Mouse (Mus musculus) heart, adult 2 months (tissue): ENCODE measurements around the gene Olfr205. TPM values are rescaled to one million over a fixed set of nuclear protein-coding genes. Genes with fewer than 3 reads are reported as not detected.

Experiments
- DNase-seq, 2 experiments: peaks; one replicate each; pipeline ENCODE4 v3.0.0; 2021
- H3K27ac ChIP-seq: fragments of 200-600 bp; 2 replicates; pipeline ENCODE4 v1.8.1; 2022
- H3K27me3 ChIP-seq: fragments of 200-500 bp; 2 replicates; pipeline ENCODE4 v1.6.1; 2012; ENCODE audit warnings: mild to moderate bottlenecking, low read length, inconsistent platforms, mixed read lengths; ENCODE audit not compliant: control insufficient read depth, insufficient read depth
- H3K36me3 ChIP-seq: fragments of 200-500 bp; 2 replicates; pipeline ENCODE4 v1.6.1; 2012; ENCODE audit warnings: low read length, inconsistent platforms; ENCODE audit not compliant: control insufficient read depth, insufficient read depth
- H3K4me1 ChIP-seq: fragments of 200-500 bp; 2 replicates; pipeline ENCODE4 v1.6.1; 2011; ENCODE audit warnings: low read length; ENCODE audit not compliant: control insufficient read depth, insufficient read depth
- H3K4me3 ChIP-seq: fragments of 200-600 bp; 2 replicates; pipeline ENCODE4 v1.8.1; 2022
- H3K79me2 ChIP-seq: fragments of 200-500 bp; replicated peaks from 2 replicates; pipeline ENCODE4 v1.6.1; 2012; ENCODE audit warnings: mild to moderate bottlenecking, inconsistent platforms, low read length, moderate library complexity, mixed read lengths; ENCODE audit not compliant: control insufficient read depth, insufficient read depth
- H3K9ac ChIP-seq: fragments of 200-500 bp; 2 replicates; pipeline ENCODE4 v1.6.1; 2012; ENCODE audit warnings: low read depth, mild to moderate bottlenecking, control low read depth, inconsistent platforms, low read length, mixed read lengths
- CTCF ChIP-seq: fragments of 200-600 bp; IDR thresholded peaks from 2 replicates; pipeline ENCODE4 v1.8.1; 2022; ENCODE audit warnings: antibody characterized with exemption, mild to moderate bottlenecking, moderate library complexity
- EP300 ChIP-seq: fragments of 200-500 bp; IDR thresholded peaks from 2 replicates; pipeline ENCODE4 v1.6.1; 2011; ENCODE audit warnings: low read depth, low read length, control low read depth; ENCODE audit not compliant: insufficient read depth
- POLR2A ChIP-seq: fragments of 200-500 bp; IDR thresholded peaks from 2 replicates; pipeline ENCODE4 v1.6.1; 2011; ENCODE audit warnings: mild to moderate bottlenecking, low read depth, low read length, control low read depth; ENCODE audit not compliant: insufficient read depth
- WGBS: fragments of 180-500 bp; shearing (Covaris S2); methylation state at CpG from one replicate; pipeline ENCODE4 v1.1.7; 2018; 5-methylcytosine and 5-hydroxymethylcytosine counted together
- intact Hi-C: fragments of 180-260 bp; cut with DNase I; formaldehyde crosslinking; loops from one replicate; pipeline ENCODE4 v1.15.1; 2025
- polyA plus RNA-seq: library from polyadenylated mRNA; depleted of rRNA; stranded (reverse); fragments of >200 nt; gene quantifications from 2 replicates; pipeline ENCODE4 v1.2.3, GENCODE M21; 2012; rRNA removed
- total RNA-seq, 2 experiments: library from RNA; stranded (reverse); gene quantifications; 2 replicates each; pipeline ENCODE4 v1.2.3; 2021

Gene Olfr205
- total and polyA plus RNA-seq, 3 experiments, result not detected

GRCm38 (mm10) chr16:59286693-59287092 lies 44.2 kb downstream of the Olfr205 start, which contains the start of gene Olfr202:
Olfr202 (minus strand) TSS chr16:59286793.
- H3K27ac ChIP-seq, result no peak within 1 kb of the TSS
- WGBS, result 69% methylated on average over 1 of the region's 1 CpGs
- no peak for DNase-seq
- H3K9ac ChIP-seq, result no peak within 1 kb of the TSS
- TF ChIP-seq CTCF, result no peak
- TF ChIP-seq POLR2A, result no peak
- no peak for TF ChIP-seq EP300
- H3K79me2 ChIP-seq, result no peaks in the 10 kb centered on the region
- no peaks in the 10 kb centered on the region for H3K4me1 ChIP-seq
- no peak within 1 kb of the TSS for H3K4me3 ChIP-seq
- intact Hi-C loops, result no loop called here
- no peaks in the 10 kb centered on the region for H3K27me3 ChIP-seq
- no peaks in the 10 kb centered on the region for H3K36me3 ChIP-seq

DNA sequence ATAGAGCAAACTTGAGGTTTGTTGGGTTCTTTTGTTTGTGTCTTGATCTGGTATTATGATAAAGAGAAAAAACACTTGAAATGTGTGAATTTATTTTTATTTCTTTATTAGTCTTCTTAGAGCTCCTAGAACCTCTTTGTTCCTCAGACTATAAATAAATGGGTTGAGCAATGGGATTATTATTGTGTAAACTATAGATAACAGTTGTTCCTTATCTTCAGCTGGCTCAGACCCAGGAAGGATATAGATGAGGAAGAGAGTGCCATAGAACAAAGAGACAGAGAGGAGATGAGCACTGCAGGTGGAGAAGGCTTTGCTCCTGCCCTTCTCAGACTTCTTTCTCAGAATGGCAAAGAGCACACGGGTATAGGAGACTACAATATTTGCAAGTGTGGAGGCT lies 47.5 kb downstream of the Olfr205 start:
- Histone ChIP-seq H3K9ac (no peak overlapping the region), H3K27ac (no peak overlapping the region), H3K36me3 (no peaks in the 10 kb centered on the region), H3K4me1 (no peaks in the 10 kb centered on the region), H3K4me3 (no peak overlapping the region), H3K79me2 (no peaks in the 10 kb centered on the region), H3K27me3 (no peaks in the 10 kb centered on the region)
- WGBS, result 47% methylated on average over 1 of the region's 1 CpGs
- DNase-seq, result no peak
- TF ChIP-seq POLR2A (no peak), CTCF (no peak), EP300 (no peak)
- intact Hi-C loops, result no loop called here

- TF ChIP-seq EP300, result no peak
- no peak for TF ChIP-seq POLR2A
- no peak for TF ChIP-seq CTCF
- Histone ChIP-seq H3K9ac (no peak overlapping the region), H3K36me3 (no peaks in the 10 kb centered on the region), H3K4me3 (no peak overlapping the region), H3K27me3 (no peaks in the 10 kb centered on the region), H3K79me2 (no peaks in the 10 kb centered on the region), H3K4me1 (no peaks in the 10 kb centered on the region), H3K27ac (no peak overlapping the region)
- intact Hi-C loops, result no loop called here
- DNase-seq, result no peak
- WGBS, result 31% methylated on average over 3 of the region's 3 CpGs
These were observed 50.4 kb downstream of the Olfr205 start for GRCm38 (mm10) chr16:59280542-59280941.

Other genes with a start within 250 kb of the Olfr205 start
- not detected for gene Olfr191, start 241.3 kb downstream of the Olfr205 start, total RNA-seq
- not detected in 2 replicates for gene Olfr191, start 241.3 kb downstream of the Olfr205 start, polyA plus RNA-seq
- not detected for gene Olfr193, start 219.3 kb downstream of the Olfr205 start, total RNA-seq
- not detected in 2 replicates for gene Olfr193, start 219.3 kb downstream of the Olfr205 start, polyA plus RNA-seq
- not detected for gene Olfr194, start 210.1 kb downstream of the Olfr205 start, total RNA-seq
- not detected in 2 replicates for gene Olfr194, start 210.1 kb downstream of the Olfr205 start, polyA plus RNA-seq
- gene Olfr195, start 184.1 kb downstream of the Olfr205 start, total RNA-seq, result not detected
- not detected in 2 replicates for gene Olfr195, start 184.1 kb downstream of the Olfr205 start, polyA plus RNA-seq
- not detected for gene Olfr196, start 160.7 kb downstream of the Olfr205 start, total RNA-seq
- not detected in 2 replicates for gene Olfr196, start 160.7 kb downstream of the Olfr205 start, polyA plus RNA-seq
- not detected for gene Olfr198, start 127.6 kb downstream of the Olfr205 start, total RNA-seq
- not detected in 2 replicates for gene Olfr198, start 127.6 kb downstream of the Olfr205 start, polyA plus RNA-seq
- gene Olfr199, start 111.4 kb downstream of the Olfr205 start, total RNA-seq, result not detected
- not detected in 2 replicates for gene Olfr199, start 111.4 kb downstream of the Olfr205 start, polyA plus RNA-seq
- gene Olfr201, start 58.5 kb downstream of the Olfr205 start, total RNA-seq, result not detected
- gene Olfr201, start 58.5 kb downstream of the Olfr205 start, polyA plus RNA-seq, result not detected in 2 replicates
- not detected for gene Olfr202, start 44.3 kb downstream of the Olfr205 start, total RNA-seq
- not detected in 2 replicates for gene Olfr202, start 44.3 kb downstream of the Olfr205 start, polyA plus RNA-seq
- gene Olfr203, start 32.3 kb downstream of the Olfr205 start, total RNA-seq, result not detected
- not detected in 2 replicates for gene Olfr203, start 32.3 kb downstream of the Olfr205 start, polyA plus RNA-seq
- not detected for gene Olfr204, start 12.9 kb downstream of the Olfr205 start, total RNA-seq
- not detected in 2 replicates for gene Olfr204, start 12.9 kb downstream of the Olfr205 start, polyA plus RNA-seq
- gene Olfr206, start 18.1 kb upstream of the Olfr205 start, total RNA-seq, result not detected
- gene Olfr206, start 18.1 kb upstream of the Olfr205 start, polyA plus RNA-seq, result not detected in 2 replicates
- gene Olfr209, start 32.9 kb upstream of the Olfr205 start, total RNA-seq, result not detected
- not detected in 2 replicates for gene Olfr209, start 32.9 kb upstream of the Olfr205 start, polyA plus RNA-seq
- gene Gabrr3, start 76.2 kb upstream of the Olfr205 start, total RNA-seq, result under 1 TPM in 1 of 2 experiments, not detected in 1; 0.05 TPM
- not detected in 2 replicates for gene Gabrr3, start 76.2 kb upstream of the Olfr205 start, polyA plus RNA-seq
- 10 to 100 TPM; 15.9 to 16.6 TPM for gene Riox2, start 140.6 kb upstream of the Olfr205 start, total RNA-seq
- 6.5 and 11.1 TPM in 2 replicates for gene Riox2, start 140.6 kb upstream of the Olfr205 start, polyA plus RNA-seq